10 mouse cellular contexts compared by ENCODE assay signal in genomic region chr1:87041119-87041518, GRCm38 (mm10). TPM values are rescaled to one million over a fixed set of nuclear protein-coding genes. Genes with fewer than 3 reads are reported as not detected.
DNase-seq lines count a peak whose midpoint lies in the region; ATAC-seq and TF ChIP-seq lines count a peak whose summit lies in the region.
"Had no signal": no experiment of that assay in that cellular context is flagged by ENCODE, and none has a peak within 500 bp of the region (broad histone marks: within the 10 kb centered on the region; RNA-seq: fewer than 3 reads in every experiment).

No protein-coding gene starts in this region.

- intact Hi-C loops in left cerebral cortex, postnatal 36 days (cut with DNase I): no loop called here

- no peaks in the 10 kb centered on the region for H3K9me3 ChIP-seq in forebrain, embryonic 10.5 days
- no peaks in the 10 kb centered on the region for H3K9me3 ChIP-seq in forebrain, embryonic 12.5 days
- H3K9me3 ChIP-seq in forebrain, embryonic 13.5 days (replicated peaks): no peaks in the 10 kb centered on the region
- H3K9me3 ChIP-seq in hindbrain, embryonic 11.5 days (ENCODE audit: control insufficient read depth, low read length): no peaks in the 10 kb centered on the region

- WGBS in forebrain, embryonic 10.5 days: 36% methylated on average over 3 of the region's 3 CpGs
- 12% methylated on average over 3 of the region's 3 CpGs for WGBS in forebrain, embryonic 12.5 days
- WGBS in bone marrow, adult 2 months: 29% methylated on average over 3 of the region's 3 CpGs
- 16% methylated on average over 3 of the region's 3 CpGs for WGBS in forebrain, embryonic 13.5 days
- 27% methylated on average over 3 of the region's 3 CpGs for WGBS in hindbrain, embryonic 11.5 days

- H3K27ac ChIP-seq in forebrain, embryonic 10.5 days: 0 out of 2 replicates have a peak overlapping the region, but pooled peaks have one; percentile 31
- H3K27ac ChIP-seq in forebrain, embryonic 12.5 days: no peak overlapping the region
- H3K27ac ChIP-seq in bone marrow, adult 2 months (ENCODE audit: control insufficient read depth, insufficient read depth, low read depth, low read length, poor library complexity): no peak overlapping the region
- H3K27ac ChIP-seq in forebrain, embryonic 13.5 days: no peak overlapping the region
- no peak overlapping the region for H3K27ac ChIP-seq in hindbrain, embryonic 11.5 days (ENCODE audit: low read depth, low read length)
- H3K27ac ChIP-seq: macrophage had no signal

- H3K4me2 ChIP-seq in forebrain, embryonic 12.5 days: no peak overlapping the region
- H3K4me2 ChIP-seq in forebrain, embryonic 13.5 days: no peak overlapping the region
- no peak overlapping the region for H3K4me2 ChIP-seq in hindbrain, embryonic 11.5 days (replicated peaks; ENCODE audit: low read depth, low read length)

- ATAC-seq in forebrain, embryonic 12.5 days (ENCODE audit: low FRiP score): no peak
- ATAC-seq in forebrain, embryonic 13.5 days: peak; percentile 27; the same call in 1 of the 2 replicates
- peak; percentile 23; the same call in 1 of the 2 replicates for ATAC-seq in hindbrain, embryonic 11.5 days (ENCODE audit: low FRiP score)
- 0 out of 2 replicates have a peak, but pooled peaks have one; percentile 29 for ATAC-seq in monocyte, adult 5-6 weeks (replicated peaks; ENCODE audit: insufficient number of reproducible peaks, low FRiP score, low TSS enrichment, poor library complexity, severe bottlenecking)
- ATAC-seq: Patski had no signal

- peak; percentile 67 for DNase-seq in forebrain, embryonic 10.5 days (ENCODE audit: extremely low spot score, low spot score)
- DNase-seq in hindbrain, embryonic 11.5 days (ENCODE audit: low spot score): peak; percentile 79
- DNase-seq in left cerebral cortex, postnatal 36 days (ENCODE audit: low spot score in 2 of 2): peak; percentile 54 to 63
- DNase-seq in spleen, postnatal 36 days (ENCODE audit: low spot score in 2 of 2): peak; percentile 25 to 34

- H3K4me1 ChIP-seq in forebrain, embryonic 10.5 days: peaks cover 17% of the 10 kb centered on the region
- H3K4me1 ChIP-seq in forebrain, embryonic 12.5 days: peaks cover 11% of the 10 kb centered on the region
- no peaks in the 10 kb centered on the region for H3K4me1 ChIP-seq in bone marrow, adult 2 months (ENCODE audit: control insufficient read depth, insufficient read depth, low read length)
- peaks cover 6% of the 10 kb centered on the region for H3K4me1 ChIP-seq in forebrain, embryonic 13.5 days
- peaks cover 2% of the 10 kb centered on the region for H3K4me1 ChIP-seq in hindbrain, embryonic 11.5 days (replicated peaks; ENCODE audit: control insufficient read depth, insufficient read depth, low read length)

- TF ChIP-seq CTCF in bone marrow, adult 2 months (IDR thresholded peaks at IDR 0.05; ENCODE audit: control insufficient read depth, insufficient read depth, low read length): peak; percentile 46; the same call in 1 of the 2 replicates

- H3K27me3 ChIP-seq in forebrain, embryonic 10.5 days (ENCODE audit: poor library complexity, severe bottlenecking): no peaks in the 10 kb centered on the region
- no peaks in the 10 kb centered on the region for H3K27me3 ChIP-seq in forebrain, embryonic 12.5 days
- no peaks in the 10 kb centered on the region for H3K27me3 ChIP-seq in forebrain, embryonic 13.5 days
- H3K27me3 ChIP-seq in hindbrain, embryonic 11.5 days (ENCODE audit: control insufficient read depth, insufficient read depth, low read length): no peaks in the 10 kb centered on the region
- H3K27me3 ChIP-seq: Patski had no signal

- TF ChIP-seq POLR2A in bone marrow, adult 2 months (IDR thresholded peaks at IDR 0.05; ENCODE audit: borderline replicate concordance, control insufficient read depth, low read depth, low read length): no peak

- H3K9ac ChIP-seq in forebrain, embryonic 12.5 days: no peak overlapping the region
- no peak overlapping the region for H3K9ac ChIP-seq in forebrain, embryonic 13.5 days
- no peak overlapping the region for H3K9ac ChIP-seq in hindbrain, embryonic 11.5 days (ENCODE audit: low read depth, low read length)

- H3K36me3 ChIP-seq in forebrain, embryonic 10.5 days (replicated peaks): 0 out of 2 replicates have a peak, but pooled peaks cover 6% of the 10 kb centered on the region
- peaks cover 3% of the 10 kb centered on the region; the same call in 1 of the 2 replicates for H3K36me3 ChIP-seq in forebrain, embryonic 12.5 days (replicated peaks)
- peaks cover 14% of the 10 kb centered on the region for H3K36me3 ChIP-seq in forebrain, embryonic 13.5 days (ENCODE audit: poor library complexity, severe bottlenecking)
- no peaks in the 10 kb centered on the region for H3K36me3 ChIP-seq in hindbrain, embryonic 11.5 days (ENCODE audit: control insufficient read depth, insufficient read depth, low read length)

- H3K4me3 ChIP-seq in forebrain, embryonic 10.5 days: no peak overlapping the region
- no peak overlapping the region for H3K4me3 ChIP-seq in forebrain, embryonic 12.5 days (replicated peaks)
- no peak overlapping the region for H3K4me3 ChIP-seq in bone marrow, adult 2 months (replicated peaks; ENCODE audit: control insufficient read depth, low read depth, low read length)
- H3K4me3 ChIP-seq in forebrain, embryonic 13.5 days: no peak overlapping the region
- no peak overlapping the region for H3K4me3 ChIP-seq in hindbrain, embryonic 11.5 days (ENCODE audit: low read depth, low read length)

RNA-seq across cellular contexts. Expression of gene Alppl2, which starts 48.6 kb away (rescaled TPM):
- polyA plus RNA-seq in forebrain, embryonic 10.5 days (2016; fragmentation: Nextera tagmentation; extraction: Ambion mirVana): not detected in 2 replicates
- not detected in 2 replicates for polyA plus RNA-seq in forebrain, embryonic 12.5 days (2016; fragmentation: Nextera tagmentation; extraction: Ambion mirVana)
- not detected in 2 replicates for polyA plus RNA-seq in bone marrow, adult 2 months (2011; ENCODE audit: insufficient read depth, insufficient read length, low replicate concordance, missing spikeins)
- polyA plus RNA-seq in forebrain, embryonic 13.5 days (2015; fragmentation: Nextera tagmentation; extraction: Ambion mirVana): not detected in 2 replicates
- not detected in 2 replicates for polyA plus RNA-seq in hindbrain, embryonic 11.5 days (2014; fragmentation: Nextera tagmentation; extraction: Ambion mirVana)
- not detected for total RNA-seq in left cerebral cortex, postnatal 36 days (2021)
- total RNA-seq in monocyte, adult 5-6 weeks (2017): not detected in 3 replicates
- polyA plus RNA-seq: macrophage, Patski had no signal
